ENCODE assay signal across 20 mouse cellular contexts in the genomic region with DNA sequence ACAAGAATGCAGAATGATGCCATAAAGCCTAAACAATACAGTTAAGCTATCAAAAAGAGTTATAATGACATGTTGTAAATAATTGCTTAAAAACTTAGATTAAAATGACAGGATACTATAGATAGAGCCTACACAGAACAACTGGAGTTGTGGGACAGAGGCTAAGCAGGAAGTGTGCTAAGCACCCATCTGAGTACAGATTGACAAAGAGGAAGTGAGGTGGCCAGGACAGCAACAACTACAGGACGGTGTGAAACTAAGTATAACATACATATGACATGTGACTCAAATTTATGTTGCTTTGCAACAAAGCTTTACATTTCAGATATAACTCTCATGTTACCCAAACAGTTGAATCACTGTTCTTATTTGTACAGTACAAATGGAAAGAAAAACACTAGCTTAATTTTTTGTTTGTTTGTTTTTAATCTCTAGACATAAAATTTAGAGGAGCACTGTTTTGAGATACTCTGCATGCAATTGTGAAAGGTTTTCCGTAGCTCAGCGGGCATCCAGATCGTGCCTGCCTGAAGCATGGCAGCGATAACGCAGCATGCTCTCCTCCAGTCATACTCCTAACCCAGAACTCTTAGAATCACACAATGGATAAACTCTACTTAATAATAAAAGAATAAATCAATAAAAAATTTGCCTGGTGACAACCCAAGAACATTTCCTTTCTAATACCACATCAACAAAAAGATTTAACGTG. TPM values are rescaled to one million over a fixed set of nuclear protein-coding genes. Genes with fewer than 3 reads are reported as not detected.
DNase-seq lines count a peak whose midpoint lies in the region; ATAC-seq and TF ChIP-seq lines count a peak whose summit lies in the region.
"Had no signal": no experiment of that assay in that cellular context is flagged by ENCODE, and none has a peak within 500 bp of the region (broad histone marks: within the 10 kb centered on the region; RNA-seq: fewer than 3 reads in every experiment).

No protein-coding gene starts in this region.

- peaks cover 4% of the 10 kb centered on the region; the same call in 1 of the 2 replicates for H3K36me3 ChIP-seq in kidney, embryonic 16.5 days (ENCODE audit: insufficient read depth, low read length)

- peak; percentile 86 for ATAC-seq in CD4-positive, CD25-positive, alpha-beta regulatory T cell, adult 4 months
- peak; percentile 97 for ATAC-seq in neutrophil, adult 5-6 weeks (ENCODE audit: extremely low read depth, insufficient number of reproducible peaks, low FRiP score, poor library complexity, severe bottlenecking)
- ATAC-seq in kidney, embryonic 16.5 days (ENCODE audit: low FRiP score, low TSS enrichment), result no peak
- ATAC-seq: hindbrain, embryonic 16.5 days; Patski had no signal

- TF ChIP-seq CTCF in bone marrow macrophage, adult 2 months (IDR thresholded peaks at IDR 0.05; ENCODE audit: low read depth, low read length), result no peak

- no peak overlapping the region for H3K4me3 ChIP-seq in bone marrow macrophage, adult 2 months (ENCODE audit: insufficient read depth, low read length)
- H3K4me3 ChIP-seq in kidney, embryonic 16.5 days (ENCODE audit: low read length), result no peak overlapping the region
- H3K4me3 ChIP-seq: heart, embryonic 12.5 days; limb, embryonic 13.5 days; neural tube, embryonic 13.5 days had no signal

- peaks cover 7% of the 10 kb centered on the region for H3K4me1 ChIP-seq in bone marrow macrophage, adult 2 months (ENCODE audit: control insufficient read depth, insufficient read depth, low read length)
- H3K4me1 ChIP-seq in kidney, embryonic 16.5 days (ENCODE audit: insufficient read depth, low read length), result no peaks in the 10 kb centered on the region
- H3K4me1 ChIP-seq: heart, embryonic 12.5 days; limb, embryonic 13.5 days had no signal

- 87% methylated on average over 7 of the region's 7 CpGs for WGBS in kidney, embryonic 16.5 days

- no peaks in the 10 kb centered on the region for H3K9me3 ChIP-seq in kidney, embryonic 16.5 days (ENCODE audit: low read length)
- H3K9me3 ChIP-seq: heart, embryonic 12.5 days; limb, embryonic 13.5 days; neural tube, embryonic 13.5 days had no signal

- H3K9ac ChIP-seq in kidney, embryonic 16.5 days (replicated peaks; ENCODE audit: low read length), result no peak overlapping the region
- H3K9ac ChIP-seq: heart, embryonic 12.5 days; limb, embryonic 13.5 days; neural tube, embryonic 13.5 days had no signal

- peak; percentile 19 for DNase-seq in lung, postnatal 25 days (ENCODE audit: low spot score)
- no peak for DNase-seq in lung, adult 18-20 months
- DNase-seq in gastrocnemius, adult 18-20 months (ENCODE audit: low spot score), result no peak
- DNase-seq: adrenal gland, postnatal 25 days; cerebellum, adult 8-10 months; heart, postnatal 36 days; kidney, adult 11 months; kidney, postnatal 14 days; lung, adult 2 months; thymus, adult 18-20 months had no signal

- no peak for TF ChIP-seq POLR2A in bone marrow macrophage, adult 2 months (IDR thresholded peaks at IDR 0.05; ENCODE audit: borderline replicate concordance, low read depth, low read length)

- H3K27me3 ChIP-seq in kidney, embryonic 16.5 days (ENCODE audit: insufficient read depth, low read length), result no peaks in the 10 kb centered on the region
- H3K27me3 ChIP-seq: heart, embryonic 12.5 days; limb, embryonic 13.5 days; neural tube, embryonic 13.5 days; Patski had no signal

- peak overlapping the region; percentile 33 for H3K27ac ChIP-seq in bone marrow macrophage, adult 2 months (ENCODE audit: insufficient read depth, low read depth, low read length)
- H3K27ac ChIP-seq in kidney, embryonic 16.5 days (ENCODE audit: low read length), result no peak overlapping the region
- H3K27ac ChIP-seq: limb, embryonic 13.5 days; neural tube, embryonic 13.5 days had no signal

- H3K4me2 ChIP-seq in kidney, embryonic 16.5 days (replicated peaks; ENCODE audit: low read depth, low read length), result no peak overlapping the region
- H3K4me2 ChIP-seq: heart, embryonic 12.5 days; limb, embryonic 13.5 days; neural tube, embryonic 13.5 days had no signal

RNA-seq across cellular contexts. Expression of gene Kcnmb4, which starts 31.8 kb away (rescaled TPM):
- polyA plus RNA-seq in CD4-positive, CD25-positive, alpha-beta regulatory T cell, adult 4 months (2017; shearing (Covaris generic)), result 1 to 10 TPM; 1.5 to 2.2 TPM
- polyA plus RNA-seq in bone marrow macrophage, adult 2 months (2012; ENCODE audit: insufficient read depth, insufficient read length, missing spikeins), result not detected in 2 replicates
- total RNA-seq in neutrophil, adult 5-6 weeks (2017), result 1.2 and 1.5 TPM in 2 replicates
- not detected for total RNA-seq in gastrocnemius, adult 18-20 months (2021)
- 4.2 and 5.1 TPM in 2 replicates for polyA plus RNA-seq in kidney, embryonic 16.5 days (2015; fragmentation: Nextera tagmentation; extraction: Ambion mirVana)
- total RNA-seq: megakaryocyte-erythroid progenitor cell, adult 5-6 weeks had no signal
